Mouse (Mus musculus): ENCODE data around the gene Knop1.

DNA sequence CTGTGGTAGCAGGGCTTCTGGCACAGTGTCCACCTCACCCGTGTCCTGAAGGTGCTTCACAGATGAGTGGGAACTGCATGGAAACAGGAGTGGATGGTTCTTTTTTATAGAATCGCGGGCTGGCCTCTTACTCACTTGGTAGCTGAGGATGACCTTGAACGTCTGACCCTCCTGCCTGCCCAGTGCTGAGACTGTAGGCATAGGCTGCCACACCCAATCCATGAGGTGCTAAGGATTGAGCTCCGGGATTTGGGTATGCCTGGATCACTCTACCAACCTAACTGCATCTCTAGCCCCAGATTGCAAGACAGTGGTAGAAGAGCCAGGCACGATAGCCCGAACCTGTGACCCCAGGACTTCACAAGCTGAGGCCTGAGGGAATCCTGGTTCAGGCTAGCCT is 38.3 kb downstream of the Knop1 start:
- TF ChIP-seq CTCF (conservative IDR thresholded peaks at IDR 0.05 in 1 of 2, IDR thresholded peaks at IDR 0.05 in 1 of 2; ENCODE audit: low read depth in 2 of 2, low read length in 2 of 2) (no peak), USF2 (conservative IDR thresholded peaks at IDR 0.05; ENCODE audit: low read depth, low read length) (no peak), KAT2A (IDR thresholded peaks at IDR 0.05; ENCODE audit: insufficient replicate concordance, low read length) (no peak)
